Mouse (Mus musculus): ENCODE measurements around the gene Bend5. TPM values are rescaled to one million over a fixed set of nuclear protein-coding genes. Genes with fewer than 3 reads are reported as not detected.

Gene Bend5
- total RNA-seq, 2 experiments from 2014 or later, result 15.7 to 16.0 TPM

DNA sequence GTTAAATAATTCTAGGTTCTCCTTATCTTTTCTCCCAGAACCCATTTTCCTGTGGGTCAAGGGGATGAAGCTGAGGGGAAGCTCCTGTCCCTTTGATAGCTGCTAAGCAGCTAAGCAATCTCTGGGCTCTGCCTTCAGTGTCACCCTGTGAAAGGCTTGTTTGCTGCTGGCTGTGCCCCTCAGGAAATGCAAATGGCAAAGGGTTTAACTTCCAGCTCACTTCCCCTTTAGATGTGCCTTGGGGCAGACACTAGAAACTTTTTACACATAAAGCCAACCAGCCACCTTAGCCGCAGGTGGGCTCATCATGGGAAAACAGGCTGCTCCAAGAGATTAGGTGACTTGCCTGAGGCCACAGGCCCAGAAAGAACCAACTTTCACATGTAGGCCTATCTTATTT is 26.9 kb downstream of the Bend5 start:
- no peak for DNase-seq (ENCODE audit: low spot score in 2 of 2)

DNA sequence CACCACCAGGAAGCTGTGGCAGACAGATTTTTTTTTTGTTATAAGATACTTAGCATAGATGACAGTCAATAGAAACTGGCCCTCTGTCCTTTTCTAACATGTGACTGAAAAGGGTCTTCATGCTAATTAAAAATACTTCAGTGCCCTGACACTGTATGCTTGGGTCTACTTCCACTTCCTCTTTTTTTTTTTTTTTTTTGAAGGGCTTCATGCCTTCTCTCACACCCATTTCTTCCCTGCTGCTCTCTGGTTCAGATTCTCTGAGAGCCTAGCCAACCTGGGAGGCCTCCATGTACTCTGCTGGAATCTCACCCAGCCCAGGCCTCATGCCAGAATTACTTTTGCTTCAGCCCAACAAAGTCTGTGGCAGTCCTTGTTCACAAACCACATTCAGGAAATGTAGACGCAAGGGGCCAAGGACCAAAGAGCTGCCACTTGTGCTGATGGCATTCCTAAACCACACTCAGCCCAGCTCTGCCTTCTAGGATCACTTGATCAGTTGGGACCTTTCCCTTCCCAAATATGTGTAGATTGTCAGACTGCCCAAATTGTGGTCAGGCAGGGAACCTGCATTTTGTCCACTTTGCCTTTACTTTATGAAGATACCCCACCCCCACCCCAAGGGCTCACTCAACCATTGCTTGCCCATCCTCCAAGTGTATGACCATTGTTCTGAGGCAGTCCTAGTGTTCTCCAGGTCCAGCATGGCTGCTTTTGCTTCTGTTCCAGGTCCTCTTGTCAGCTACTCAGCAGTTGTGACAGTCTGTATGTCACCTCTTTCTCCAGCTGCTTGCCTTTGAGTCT is 27.8 kb downstream of the Bend5 start:
- DNase-seq (ENCODE audit: low spot score in 2 of 2), result peak; percentile 70 to 74

DNA sequence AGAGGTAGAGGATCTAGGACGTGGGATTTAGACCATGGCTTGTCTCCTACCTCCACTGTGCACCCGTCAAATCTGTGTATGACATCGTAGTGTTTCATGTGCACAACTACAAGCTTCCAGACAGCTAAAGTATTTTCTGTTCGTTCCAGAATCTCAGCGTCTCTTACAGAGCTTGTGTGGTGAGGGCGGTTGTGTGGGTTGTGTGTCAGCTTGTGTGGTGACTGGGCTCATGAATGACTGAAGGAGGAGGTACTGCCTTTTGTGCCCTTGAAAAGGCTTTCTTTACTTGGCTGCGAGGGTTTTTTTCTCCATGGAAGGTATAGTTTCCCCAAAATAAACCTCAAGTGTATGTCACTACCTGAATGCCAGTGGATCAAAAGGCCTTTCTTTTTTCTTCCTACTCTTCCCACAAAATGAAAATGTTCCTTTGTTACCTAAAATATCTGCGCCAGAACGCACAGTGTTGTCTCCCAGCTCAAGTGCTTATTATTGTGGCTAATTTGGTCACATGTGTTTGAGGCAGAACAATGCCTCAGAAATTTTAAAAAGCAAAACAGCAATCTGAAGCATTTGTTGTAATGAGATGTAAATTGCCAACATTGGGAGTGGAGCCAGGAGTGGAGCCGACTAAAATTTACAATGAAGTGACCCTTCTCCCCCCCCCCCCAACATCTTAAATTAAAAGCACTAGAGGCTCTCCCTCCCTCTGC is 29.3 kb downstream of the Bend5 start:
- DNase-seq (ENCODE audit: low spot score in 2 of 2), result no peak

DNA sequence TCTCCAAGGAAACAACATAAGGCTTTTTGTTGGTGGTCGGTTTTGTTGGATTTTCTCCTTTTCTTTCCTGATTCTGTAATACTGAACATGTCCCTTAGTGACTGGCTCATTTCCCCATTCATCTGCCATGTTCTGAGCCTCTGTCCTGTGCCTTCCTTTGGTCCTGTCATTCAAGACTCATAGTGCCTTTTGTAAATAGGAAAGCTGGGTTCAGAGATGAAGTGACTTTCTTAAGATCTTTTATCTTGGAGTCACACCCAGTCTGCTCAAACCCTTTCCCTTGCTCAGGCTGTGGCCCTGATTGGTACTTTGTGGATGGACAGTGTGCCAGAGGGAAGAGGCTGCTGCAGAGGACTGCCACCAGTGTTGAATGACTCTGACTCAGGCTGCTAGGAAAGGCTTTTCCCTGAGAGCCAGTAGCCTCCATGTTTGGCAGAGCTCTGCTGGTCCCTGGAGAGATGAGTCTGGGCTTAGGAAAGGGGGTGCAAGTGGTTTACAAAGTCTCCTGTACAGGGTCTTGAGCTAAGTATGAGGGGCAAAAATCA is 29.9 kb downstream of the Bend5 start:
- DNase-seq (ENCODE audit: low spot score in 2 of 2), result no peak

DNA sequence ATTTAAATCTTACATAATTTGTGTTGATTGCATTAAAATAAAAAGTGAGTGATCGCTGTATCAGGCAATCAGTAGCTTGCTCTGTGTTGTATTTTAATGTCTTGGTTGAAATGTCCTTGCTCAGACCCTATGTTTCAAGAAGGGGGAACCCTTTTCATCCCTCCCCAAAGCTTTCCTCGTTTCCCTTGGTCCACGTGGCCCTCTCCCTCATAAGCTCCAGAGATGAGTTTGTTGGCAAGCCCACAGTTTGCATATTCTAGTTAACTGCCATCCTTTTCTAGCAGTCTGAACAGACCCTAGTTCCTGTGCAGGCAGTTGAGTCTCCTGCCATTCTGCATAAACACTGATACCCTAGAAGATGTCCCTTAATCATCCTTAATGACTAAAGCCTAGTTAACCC is 33.1 kb downstream of the Bend5 start:
- DNase-seq (ENCODE audit: low spot score in 2 of 2), result no peak

DNA sequence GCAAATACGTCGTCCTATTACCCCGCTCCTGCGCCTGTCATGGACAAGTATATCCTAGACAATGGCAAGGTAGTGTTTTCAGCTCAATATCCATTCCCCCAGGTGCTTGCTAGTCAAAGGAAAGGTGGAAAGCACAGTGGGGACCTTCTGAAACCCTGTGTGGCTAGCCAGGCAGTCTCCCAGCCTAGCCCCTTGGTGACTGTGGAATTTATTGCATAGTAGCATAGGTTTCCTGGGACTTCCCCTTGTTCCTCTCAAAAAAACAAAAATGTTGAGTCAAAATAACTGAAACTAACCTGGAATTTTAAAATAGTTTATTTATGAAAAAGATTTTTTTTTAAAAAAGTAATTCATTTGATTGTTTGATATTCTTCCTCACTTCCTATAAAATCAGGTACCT is 33.8 kb downstream of the Bend5 start:
- DNase-seq (ENCODE audit: low spot score in 2 of 2), result no peak

DNA sequence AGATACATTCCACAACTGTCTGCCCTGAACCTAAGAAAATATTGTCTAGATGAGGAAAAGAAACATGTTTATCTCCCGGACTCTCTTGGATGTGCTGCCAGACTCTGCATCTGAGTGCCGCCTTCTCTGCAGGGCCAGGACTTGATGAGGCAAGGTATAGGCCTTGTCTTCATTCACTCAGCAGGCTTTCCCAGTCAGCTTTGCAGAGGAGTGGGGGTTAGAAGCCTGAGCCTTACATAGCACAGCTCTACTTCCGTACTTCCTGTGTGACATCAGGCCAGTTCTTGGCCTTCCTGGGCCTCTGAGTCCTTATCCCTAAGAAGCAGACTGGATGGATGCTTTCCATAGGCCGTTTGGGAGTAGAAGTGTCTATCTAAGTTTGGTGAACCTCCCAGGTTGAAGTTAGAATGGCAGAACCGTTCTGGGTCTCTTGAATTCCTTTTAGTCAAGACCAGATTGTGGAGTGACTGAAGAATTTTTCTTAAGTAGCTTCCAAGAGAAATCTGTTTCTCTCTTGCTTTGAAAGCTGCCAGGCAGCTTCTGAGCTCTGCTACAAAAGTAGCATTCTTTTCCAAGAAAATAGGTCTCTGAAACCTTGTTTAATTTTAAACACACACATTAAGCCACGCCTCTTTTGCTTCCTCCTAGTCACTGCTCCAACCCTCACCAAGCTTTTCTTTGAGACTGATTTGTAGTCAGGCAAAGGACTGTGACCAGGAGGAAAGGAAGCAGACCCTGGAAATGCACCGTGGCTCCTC is 34.8 kb downstream of the Bend5 start:
- no peak for DNase-seq (ENCODE audit: low spot score in 2 of 2)

DNA sequence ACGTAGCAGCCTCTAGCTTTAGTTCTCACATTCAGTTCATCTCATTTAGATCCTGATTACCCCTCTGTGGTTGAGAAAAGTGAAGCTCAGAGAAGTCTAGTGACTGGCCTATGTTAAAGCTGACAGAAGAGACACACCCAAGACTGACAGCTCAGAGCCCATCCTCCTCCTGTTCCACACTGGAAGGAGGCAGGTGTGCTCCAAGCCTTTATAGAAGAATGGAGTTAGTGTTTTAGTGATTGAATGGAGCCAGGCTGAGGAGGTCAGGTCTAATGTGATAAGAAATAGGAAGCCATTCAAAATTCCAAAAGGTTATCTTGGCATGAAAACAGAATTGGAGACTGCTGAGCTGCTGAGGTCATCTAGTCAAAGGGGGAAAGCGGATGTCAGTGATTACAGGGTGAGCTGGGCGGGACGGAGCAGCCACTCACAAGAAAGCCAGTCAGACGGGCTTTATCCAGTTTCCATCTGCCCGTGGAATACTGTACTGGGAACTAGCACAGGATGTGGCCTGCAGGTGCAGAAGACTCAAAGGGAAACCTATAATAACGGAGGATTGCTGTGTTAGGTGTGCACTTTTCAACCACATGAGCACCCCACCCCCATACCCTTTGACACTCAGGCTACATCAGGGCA is 36.6 kb downstream of the Bend5 start:
- DNase-seq (ENCODE audit: low spot score in 2 of 2), result no peak

DNA sequence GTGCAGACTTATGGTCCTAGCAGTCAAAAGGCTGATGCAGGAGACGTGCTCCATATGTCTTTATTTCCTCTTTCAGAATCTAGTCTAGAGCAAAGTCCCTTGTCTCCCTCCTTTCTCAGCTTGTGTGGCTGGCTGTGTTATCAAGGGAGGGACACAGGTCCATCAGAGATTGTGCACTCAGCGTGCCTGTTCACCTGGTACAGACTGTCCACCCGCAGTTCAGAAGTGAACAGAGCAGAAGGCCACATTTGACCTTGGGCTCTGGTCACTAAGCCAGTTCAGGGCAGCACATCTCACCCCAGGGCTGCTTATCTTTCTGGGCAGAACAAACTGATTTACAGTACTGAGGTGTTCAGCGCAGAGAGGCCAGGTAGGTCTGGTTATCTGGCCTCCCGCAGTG is 37.4 kb downstream of the Bend5 start:
- DNase-seq (ENCODE audit: low spot score in 2 of 2), result no peak

DNA sequence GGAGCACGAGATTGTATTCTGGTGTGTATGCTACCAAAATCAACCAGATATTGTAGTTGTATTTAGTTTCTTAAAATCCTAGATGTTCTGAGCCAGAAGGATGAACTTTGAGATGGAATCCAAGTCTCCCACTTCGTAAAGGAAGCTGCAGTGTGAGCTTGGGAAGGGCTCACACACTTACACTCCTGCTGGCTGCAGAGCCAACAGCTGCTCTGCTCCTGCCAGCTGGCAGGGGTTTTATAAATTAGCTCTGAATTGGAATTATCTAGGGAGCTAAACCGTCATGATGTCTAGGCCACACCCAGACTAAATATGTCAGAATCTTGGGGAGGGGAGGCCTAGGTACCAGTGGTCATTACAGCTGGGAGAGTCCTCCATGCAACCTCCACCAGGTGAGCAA is 38.5 kb downstream of the Bend5 start:
- DNase-seq (ENCODE audit: low spot score in 2 of 2), result no peak

DNA sequence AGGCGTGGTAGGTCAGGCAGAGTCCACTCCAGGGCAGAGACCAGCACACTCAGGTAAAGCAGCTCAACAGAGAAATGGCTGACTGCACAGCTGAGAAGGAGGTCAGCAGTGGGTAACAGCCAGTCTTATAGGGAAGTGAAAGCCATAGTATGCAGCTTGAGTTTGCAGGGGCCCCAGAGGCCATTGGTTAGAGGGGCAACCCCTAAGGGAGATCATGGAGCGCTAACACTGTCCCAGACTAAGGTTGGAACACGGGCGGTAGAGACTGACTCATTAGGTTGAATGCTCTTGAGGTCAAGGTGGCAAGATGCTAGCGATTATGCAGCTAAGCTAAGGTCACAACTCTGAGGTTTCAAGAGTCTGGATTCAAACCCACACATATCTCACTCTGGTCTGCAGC is 40.8 kb downstream of the Bend5 start:
- DNase-seq (ENCODE audit: low spot score in 2 of 2), result no peak

DNA sequence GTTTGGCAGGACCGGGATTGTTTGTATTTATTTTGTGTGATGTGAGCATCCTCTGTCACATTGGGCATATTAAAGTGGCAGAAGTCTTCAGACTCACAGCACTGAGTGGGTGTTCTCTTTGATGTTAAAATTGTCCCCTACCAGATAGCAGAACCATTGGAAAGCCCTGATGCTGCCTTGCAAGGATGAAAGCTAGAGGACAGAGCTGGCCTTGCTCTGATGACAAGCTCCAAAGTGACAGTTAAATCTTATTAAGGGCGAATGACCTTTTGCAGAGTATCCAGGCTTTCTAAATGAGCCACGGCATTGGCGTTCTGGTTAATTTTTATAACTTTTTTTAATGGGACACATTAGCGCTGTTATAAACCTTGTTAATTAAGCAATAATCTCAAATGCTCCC is 42.8 kb downstream of the Bend5 start:
- DNase-seq (ENCODE audit: low spot score in 2 of 2), result no peak

DNA sequence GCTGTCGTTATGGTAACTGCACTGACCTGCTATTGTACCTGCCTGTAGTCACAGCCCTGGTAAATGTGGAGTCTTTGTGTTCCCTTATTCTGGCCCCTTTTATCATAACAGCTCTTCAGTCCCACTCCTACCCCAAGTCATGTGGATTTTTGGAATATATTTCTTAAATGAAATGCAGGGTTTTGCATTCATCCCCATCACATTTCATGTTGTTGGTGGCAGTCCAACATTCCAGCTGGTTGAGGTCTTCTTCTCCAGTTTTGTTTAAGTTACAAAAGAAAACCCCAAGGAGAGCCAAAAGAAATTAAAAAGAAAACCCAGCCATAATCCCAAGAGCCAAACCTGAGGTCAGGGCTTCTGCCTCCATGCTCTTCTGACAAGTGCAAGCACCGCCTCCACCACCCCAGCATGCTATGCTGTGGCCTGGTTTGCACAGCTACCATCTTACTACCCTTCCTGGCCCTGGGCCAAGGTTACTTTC is 52.5 kb downstream of the Bend5 start:
- no peak for DNase-seq (ENCODE audit: low spot score in 2 of 2)

DNA sequence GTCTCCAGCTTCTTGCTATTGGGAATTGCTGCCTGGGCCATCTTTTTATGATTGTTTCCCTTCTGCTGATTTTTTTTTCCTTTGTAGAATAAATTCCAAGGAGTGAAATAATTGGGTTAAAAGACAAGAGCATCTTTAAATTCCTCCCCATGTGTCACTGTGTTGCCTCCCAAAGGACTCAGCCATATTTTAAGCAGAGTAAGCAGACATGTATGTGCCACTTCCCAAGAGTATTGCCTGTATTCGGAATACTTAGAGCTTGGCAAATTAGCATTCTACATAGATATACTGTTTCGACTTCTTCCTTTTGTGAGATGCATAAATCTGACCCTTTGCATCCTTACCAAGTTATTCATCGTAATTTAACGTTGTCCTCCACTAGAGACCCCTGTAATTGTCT is 53.0 kb downstream of the Bend5 start:
- no peak for DNase-seq (ENCODE audit: low spot score in 2 of 2)

DNA sequence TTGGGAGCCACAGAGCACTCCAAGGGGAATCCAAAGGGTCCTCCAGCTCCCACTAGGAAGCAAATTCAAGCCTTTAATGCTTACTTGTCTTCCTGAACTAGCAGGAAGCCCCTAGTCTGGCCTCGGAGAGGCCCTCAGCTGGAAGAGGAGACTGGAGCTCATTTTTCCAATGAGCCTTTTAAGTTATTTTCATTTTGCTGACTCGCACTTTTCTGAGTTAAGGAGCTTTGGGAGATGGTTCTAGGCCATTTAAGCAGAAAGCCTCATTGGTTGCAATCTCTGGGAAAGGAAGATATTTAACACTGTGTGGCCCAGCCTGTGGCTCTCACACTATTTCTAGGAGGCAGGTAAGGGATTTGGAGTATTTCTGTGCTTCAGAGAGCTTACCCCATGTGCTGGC is 55.0 kb downstream of the Bend5 start:
- DNase-seq (ENCODE audit: low spot score in 2 of 2), result no peak

DNA sequence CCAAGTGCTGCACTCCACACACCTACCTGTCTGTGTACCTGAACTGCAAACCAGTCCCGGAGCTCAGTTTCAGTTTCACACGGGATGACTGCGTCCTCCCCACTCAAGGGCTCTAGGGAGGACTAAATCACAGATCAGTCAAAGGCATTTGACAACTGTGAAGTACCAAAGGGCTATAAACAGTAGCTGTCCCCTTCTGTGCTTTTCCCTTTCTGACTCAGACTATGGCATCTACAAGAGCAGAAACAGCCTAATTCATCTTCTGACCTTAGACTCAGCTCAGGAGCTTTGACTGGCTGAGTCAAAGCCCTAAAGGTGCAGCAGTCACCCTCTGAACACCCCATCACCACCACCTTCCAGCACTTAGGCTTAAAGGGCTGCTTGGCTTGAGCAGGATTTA is 56.9 kb downstream of the Bend5 start:
- no peak for DNase-seq (ENCODE audit: low spot score in 2 of 2)

DNA sequence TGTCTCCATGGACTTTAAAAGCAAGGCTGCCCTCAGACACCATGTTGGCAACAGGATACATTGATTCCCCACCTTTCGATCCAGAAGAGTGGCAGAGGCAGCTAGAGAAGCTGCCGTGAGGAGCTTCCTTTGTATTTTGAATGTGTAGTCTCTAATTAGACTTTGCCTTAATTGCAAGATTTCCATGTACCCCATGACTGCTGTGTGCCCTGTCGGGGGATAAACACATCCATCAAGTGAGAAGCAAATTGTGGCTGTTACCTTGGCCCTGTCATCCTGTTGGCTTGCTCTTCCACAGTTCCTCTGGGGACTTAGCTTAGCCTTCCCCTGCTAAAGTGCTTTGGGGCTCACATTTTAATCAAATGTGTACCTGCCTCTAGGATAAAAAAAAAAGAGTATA is 57.7 kb downstream of the Bend5 start:
- no peak for DNase-seq (ENCODE audit: low spot score in 2 of 2)

DNA sequence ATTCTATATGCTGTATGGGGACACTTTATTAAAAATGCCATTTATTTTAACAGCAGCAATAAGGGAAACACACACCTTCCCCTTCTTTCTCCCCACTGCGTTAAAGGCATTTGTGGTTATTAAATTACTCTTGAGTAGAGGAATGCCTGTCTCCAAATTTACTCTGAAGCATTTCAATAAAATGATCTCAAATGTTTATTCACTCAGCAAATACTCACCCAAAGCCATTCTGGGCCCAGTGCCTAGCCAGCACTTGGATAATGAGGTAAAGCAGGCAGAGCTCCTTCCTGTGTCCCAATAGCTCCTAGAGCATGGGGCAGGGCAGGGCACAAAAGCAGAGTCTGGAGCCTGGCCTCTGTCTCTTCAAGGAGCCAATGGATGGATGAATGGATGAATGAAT is 58.2 kb downstream of the Bend5 start:
- DNase-seq (ENCODE audit: low spot score in 2 of 2), result no peak

DNA sequence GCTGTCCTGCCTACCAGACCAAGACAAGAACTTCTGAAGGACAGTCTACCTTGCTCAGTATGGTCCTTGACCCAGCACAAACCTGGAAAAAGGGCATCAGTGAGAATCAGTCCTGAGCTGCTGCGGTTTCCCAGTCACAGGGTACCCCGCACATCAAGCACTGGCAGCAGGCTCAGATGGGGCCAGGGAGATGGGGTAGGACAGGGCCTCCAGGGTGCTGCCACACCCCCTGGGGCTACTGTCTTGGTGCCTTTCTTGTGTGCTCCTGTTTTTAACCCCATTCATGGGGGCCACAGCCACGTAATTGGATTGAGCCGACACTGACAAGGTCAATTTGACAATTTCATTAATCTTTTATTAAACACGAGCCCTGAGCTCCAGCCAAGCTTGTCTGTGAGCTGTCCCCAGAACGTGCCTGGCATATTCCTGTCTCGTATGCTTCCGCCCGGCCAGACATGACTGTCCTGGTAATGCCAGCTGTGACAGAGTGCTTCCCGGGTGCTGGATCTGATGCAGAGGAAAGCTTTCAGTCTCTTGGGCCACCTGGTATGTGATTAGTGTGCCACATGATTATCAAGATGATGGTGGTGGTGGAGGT is 60.7 kb downstream of the Bend5 start:
- no peak for DNase-seq (ENCODE audit: low spot score in 2 of 2)

DNA sequence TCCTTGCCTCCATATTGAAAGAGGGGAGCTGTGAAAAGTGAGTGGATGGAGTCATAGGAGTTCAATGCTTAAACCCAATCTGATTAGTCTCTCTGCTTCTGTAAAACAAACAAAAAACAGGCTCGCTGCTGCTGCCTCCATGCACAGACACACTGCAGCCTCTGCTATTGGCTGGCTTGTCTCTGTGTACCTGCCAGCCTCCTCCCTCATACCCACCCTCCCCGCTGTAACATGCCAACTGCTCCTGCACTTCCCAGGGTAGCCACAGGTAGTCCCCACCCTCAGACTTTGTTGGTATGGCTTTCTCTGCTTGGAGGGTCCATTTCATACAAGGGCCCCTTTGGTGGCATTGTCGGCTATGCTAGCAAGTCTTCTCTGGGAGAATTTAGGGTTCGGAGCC is 62.7 kb downstream of the Bend5 start:
- DNase-seq (ENCODE audit: low spot score in 2 of 2), result no peak

DNA sequence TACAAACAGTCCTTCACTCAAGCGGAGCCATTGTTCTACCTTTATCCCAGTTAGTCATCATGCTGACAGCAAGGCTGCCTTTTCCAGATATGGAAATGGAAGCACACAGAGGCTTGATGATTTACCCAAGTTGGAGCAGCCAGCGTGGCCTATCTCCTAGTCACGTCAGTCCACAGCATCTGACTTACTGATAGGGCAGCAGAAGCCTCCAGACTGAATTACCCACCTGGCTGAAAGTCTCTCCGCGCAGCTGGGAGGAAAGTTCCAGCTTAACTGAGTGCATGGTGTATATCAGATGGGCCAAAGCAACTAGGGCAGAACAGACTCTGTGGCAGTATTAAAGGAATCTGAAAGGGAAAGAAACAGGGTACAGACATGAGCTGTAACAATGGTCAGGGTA is 68.7 kb downstream of the Bend5 start:
- no peak for DNase-seq (ENCODE audit: low spot score in 2 of 2)

All from layer of hippocampus, postnatal 10 days (tissue).